ENCODE assay signal across 7 mouse cellular contexts in genomic region chr3:90447123-90447494, GRCm38 (mm10). TPM values are rescaled to one million over a fixed set of nuclear protein-coding genes. Genes with fewer than 3 reads are reported as not detected.
A peak's percentile ranks its signal among the peaks of the same experiment; 100 is the strongest.
DNase-seq lines count a peak whose midpoint lies in the region; ATAC-seq and TF ChIP-seq lines count a peak whose summit lies in the region.

No protein-coding gene starts in this region.

- no peaks in the 10 kb centered on the region for H3K9me3 ChIP-seq in hindbrain, embryonic 12.5 days (replicated peaks)
- H3K9me3 ChIP-seq in liver, embryonic 11.5 days (ENCODE audit: control insufficient read depth, low read length), result no peaks in the 10 kb centered on the region

- no peaks in the 10 kb centered on the region for H3K36me3 ChIP-seq in hindbrain, embryonic 12.5 days
- no peaks in the 10 kb centered on the region for H3K36me3 ChIP-seq in liver, embryonic 11.5 days (ENCODE audit: control insufficient read depth, insufficient read depth, low read length)

- no peak for TF ChIP-seq POLR2A in cortical plate, adult 2 months (IDR thresholded peaks at IDR 0.05; ENCODE audit: extremely low read depth, insufficient read depth, low read length)

- peak overlapping the region; percentile 58 for H3K4me2 ChIP-seq in hindbrain, embryonic 12.5 days (replicated peaks)
- H3K4me2 ChIP-seq in liver, embryonic 11.5 days, result peak overlapping the region; percentile 60

- no peaks in the 10 kb centered on the region for H3K27me3 ChIP-seq in hindbrain, embryonic 12.5 days
- no peaks in the 10 kb centered on the region for H3K27me3 ChIP-seq in liver, embryonic 11.5 days (replicated peaks; ENCODE audit: control insufficient read depth, insufficient read depth, low read length)

- no peak for TF ChIP-seq CTCF in cortical plate, adult 2 months (IDR thresholded peaks at IDR 0.05; ENCODE audit: extremely low read depth, insufficient read depth, low read length)

- peaks cover 2% of the 10 kb centered on the region; the same call in 1 of the 2 replicates for H3K4me1 ChIP-seq in cortical plate, adult 2 months (ENCODE audit: control insufficient read depth, insufficient read depth, low read length)
- peaks cover 14% of the 10 kb centered on the region for H3K4me1 ChIP-seq in hindbrain, embryonic 12.5 days
- peaks cover 22% of the 10 kb centered on the region for H3K4me1 ChIP-seq in liver, embryonic 11.5 days (replicated peaks; ENCODE audit: control insufficient read depth, insufficient read depth, low read length)

- H3K4me3 ChIP-seq in cortical plate, adult 2 months (ENCODE audit: insufficient read depth, low read length), result no peak overlapping the region
- peak overlapping the region; percentile 29; the same call in 1 of the 2 replicates for H3K4me3 ChIP-seq in hindbrain, embryonic 12.5 days
- H3K4me3 ChIP-seq in liver, embryonic 11.5 days (ENCODE audit: low read depth, low read length), result peak overlapping the region; percentile 43

- WGBS in hindbrain, embryonic 12.5 days, result 26% methylated on average over 7 of the region's 7 CpGs
- 45% methylated on average over 7 of the region's 7 CpGs for WGBS in liver, embryonic 11.5 days

- peak; percentile 6; the same call in 1 of the 2 replicates for ATAC-seq in hindbrain, embryonic 12.5 days (ENCODE audit: low FRiP score)
- no peak for ATAC-seq in liver, embryonic 11.5 days (replicated peaks; ENCODE audit: low FRiP score)

- peak; percentile 89 for DNase-seq in R1 (ENCODE audit: low read depth, low spot score)
- DNase-seq in liver, embryonic 11.5 days (ENCODE audit: low spot score), result peak; percentile 39
- DNase-seq in naive thymus-derived CD4-positive, alpha-beta T cell, adult 2 months (ENCODE audit: low read depth), result peak; percentile 24
- DNase-seq in gastrocnemius, adult 18-20 months (ENCODE audit: low spot score), result no peak
- DNase-seq in spleen, postnatal 4 days (ENCODE audit: low spot score in 2 of 2), result no peak

- peak overlapping the region; percentile 41; the same call in 1 of the 2 replicates for H3K9ac ChIP-seq in hindbrain, embryonic 12.5 days
- H3K9ac ChIP-seq in liver, embryonic 11.5 days (ENCODE audit: low read depth, low read length), result peak overlapping the region; percentile 45

- H3K27ac ChIP-seq in cortical plate, adult 2 months (ENCODE audit: insufficient read depth, low read length), result 0 out of 2 replicates have a peak overlapping the region, but pooled peaks have one; percentile 4
- peak overlapping the region; percentile 83 for H3K27ac ChIP-seq in hindbrain, embryonic 12.5 days
- H3K27ac ChIP-seq in liver, embryonic 11.5 days (ENCODE audit: low read depth, low read length), result peak overlapping the region; percentile 62

RNA-seq across cellular contexts. Expression of gene Ints3, which starts 13.7 kb away (rescaled TPM):
- polyA plus RNA-seq in cortical plate, adult 2 months (2012; rRNA removed), result 44.8 and 46.1 TPM in 2 replicates
- 40.5 and 44.3 TPM in 2 replicates for polyA plus RNA-seq in hindbrain, embryonic 12.5 days (2016; fragmentation: Nextera tagmentation; extraction: Ambion mirVana)
- polyA plus RNA-seq in liver, embryonic 11.5 days (2014; fragmentation: Nextera tagmentation; extraction: Ambion mirVana), result 34.0 and 35.2 TPM in 2 replicates
- total RNA-seq in gastrocnemius, adult 18-20 months (2021), result 10 to 100 TPM; 13.6 to 16.1 TPM

RNA-seq across cellular contexts. Expression of gene Npr1, which starts 18.6 kb away (rescaled TPM):
- polyA plus RNA-seq in cortical plate, adult 2 months (2012; rRNA removed), result 3.3 and 4.7 TPM in 2 replicates
- polyA plus RNA-seq in hindbrain, embryonic 12.5 days (2016; fragmentation: Nextera tagmentation; extraction: Ambion mirVana), result 3.8 and 4.1 TPM in 2 replicates
- 8.0 and 9.2 TPM in 2 replicates for polyA plus RNA-seq in liver, embryonic 11.5 days (2014; fragmentation: Nextera tagmentation; extraction: Ambion mirVana)
- total RNA-seq in gastrocnemius, adult 18-20 months (2021), result 1 to 10 TPM; 6.0 to 7.1 TPM

RNA-seq across cellular contexts. Expression of gene Ilf2, which starts 28.8 kb away (rescaled TPM):
- 78.7 and 79.5 TPM in 2 replicates for polyA plus RNA-seq in cortical plate, adult 2 months (2012; rRNA removed)
- polyA plus RNA-seq in hindbrain, embryonic 12.5 days (2016; fragmentation: Nextera tagmentation; extraction: Ambion mirVana), result 292 and 310 TPM in 2 replicates
- polyA plus RNA-seq in liver, embryonic 11.5 days (2014; fragmentation: Nextera tagmentation; extraction: Ambion mirVana), result 169 and 174 TPM in 2 replicates
- total RNA-seq in gastrocnemius, adult 18-20 months (2021), result 10 to 100 TPM; 25.2 to 26.7 TPM

RNA-seq across cellular contexts. Expression of gene Snapin, which starts 43.7 kb away (rescaled TPM):
- 65.0 and 73.2 TPM in 2 replicates for polyA plus RNA-seq in cortical plate, adult 2 months (2012; rRNA removed)
- polyA plus RNA-seq in hindbrain, embryonic 12.5 days (2016; fragmentation: Nextera tagmentation; extraction: Ambion mirVana), result 80.6 and 89.5 TPM in 2 replicates
- polyA plus RNA-seq in liver, embryonic 11.5 days (2014; fragmentation: Nextera tagmentation; extraction: Ambion mirVana), result 44.9 and 46.4 TPM in 2 replicates
- total RNA-seq in gastrocnemius, adult 18-20 months (2021), result 10 to 100 TPM; 78.8 to 79.5 TPM

RNA-seq across cellular contexts. Expression of gene Slc27a3, which starts 57.4 kb away (rescaled TPM):
- 6.8 and 9.4 TPM in 2 replicates for polyA plus RNA-seq in cortical plate, adult 2 months (2012; rRNA removed)
- 32.9 and 35.3 TPM in 2 replicates for polyA plus RNA-seq in hindbrain, embryonic 12.5 days (2016; fragmentation: Nextera tagmentation; extraction: Ambion mirVana)
- 6.4 and 6.7 TPM in 2 replicates for polyA plus RNA-seq in liver, embryonic 11.5 days (2014; fragmentation: Nextera tagmentation; extraction: Ambion mirVana)
- total RNA-seq in gastrocnemius, adult 18-20 months (2021), result 1 to 10 TPM; 1.0 to 1.1 TPM

Comparison
In these comparisons a context has a peak if more than half of its experiments do, and no peak if none do; other contexts are left out.
1. DNase-seq: peak in R1 (single experiment), liver, embryonic 11.5 days (single experiment) and naive thymus-derived CD4-positive, alpha-beta T cell, adult 2 months (single experiment); none in gastrocnemius, adult 18-20 months (single experiment) and spleen, postnatal 4 days (0 of 2).
2. H3K27ac ChIP-seq: peak in every context shown above with its lines; median percentile 83 in hindbrain, embryonic 12.5 days; 62 in liver, embryonic 11.5 days; 4 in cortical plate, adult 2 months.